Mouse (Mus musculus) G1E (cell line): Measurements from ENCODE around the gene Tulp2. TPM values are rescaled to one million over a fixed set of nuclear protein-coding genes. Genes with fewer than 3 reads are reported as not detected.
A peak's percentile ranks its signal among the peaks of the same experiment; 100 is the strongest.

Source experiments
- ATAC-seq: 2 replicates; pipeline ENCODE4 v1.8.0; 2016; ENCODE audit warnings: mild to moderate bottlenecking; ENCODE audit not compliant: insufficient number of reproducible peaks, poor library complexity, low FRiP score, severe bottlenecking; ENCODE audit errors: extremely low read depth
- DNase-seq: peaks from one replicate; pipeline ENCODE4 v3.0.0; 2012; ENCODE audit warnings: low spot score
- H3K27me3 ChIP-seq: 2 replicates; pipeline ENCODE4 v1.6.1; 2012; ENCODE audit warnings: mild to moderate bottlenecking, low read length, inconsistent platforms; ENCODE audit not compliant: insufficient read depth
- H3K36me3 ChIP-seq: replicated peaks from 2 replicates; pipeline ENCODE3; 2012; ENCODE audit warnings: mild to moderate bottlenecking, inconsistent platforms
- H3K4me1 ChIP-seq: 2 replicates; pipeline ENCODE4 v1.6.1; 2012; ENCODE audit warnings: low read depth, low read length, inconsistent platforms, mixed read lengths; ENCODE audit not compliant: insufficient read depth
- H3K4me3 ChIP-seq: 2 replicates; pipeline ENCODE4 v1.5.1; 2012; ENCODE audit warnings: low read depth, mild to moderate bottlenecking, inconsistent platforms, low read length, moderate library complexity, mixed read lengths
- H3K9me3 ChIP-seq: replicated peaks from 2 replicates; pipeline ENCODE4 v1.6.1; 2012; ENCODE audit warnings: inconsistent platforms
- CTCF ChIP-seq: IDR thresholded peaks from 2 replicates; pipeline ENCODE4 v1.5.1; 2012; ENCODE audit warnings: low read depth, low read length, inconsistent platforms, mixed read lengths
- GATA1 ChIP-seq: IDR thresholded peaks from 2 replicates; pipeline ENCODE4 v1.6.1; 2012; ENCODE audit warnings: borderline replicate concordance, low read length, inconsistent platforms, mixed read lengths
- GATA2 ChIP-seq: IDR thresholded peaks from 2 replicates; pipeline ENCODE4 v1.6.1; 2012; ENCODE audit warnings: low read depth, low read length, inconsistent platforms, borderline replicate concordance
- POLR2AphosphoS5 ChIP-seq: IDR thresholded peaks from 2 replicates; pipeline ENCODE4 v1.6.1; 2012; ENCODE audit warnings: low read depth, low read length, inconsistent platforms; ENCODE audit not compliant: insufficient replicate concordance
- TAL1 ChIP-seq: conservative IDR thresholded peaks from 2 replicates; pipeline ENCODE4 v1.6.1; 2012; ENCODE audit warnings: low read depth, low read length, inconsistent platforms, mixed read lengths
- polyA plus RNA-seq: library from polyadenylated mRNA; stranded (reverse); fragments of >175 nt; gene quantifications from 2 replicates; pipeline ENCODE4 v1.2.3, GENCODE M21; 2012
- total RNA-seq, 2 experiments: library from RNA; stranded (forward) in 1 of 2; stranded (reverse) in 1 of 2; fragments of 200-1000 nt in 1 of 2; fragments of >200 nt in 1 of 2; fragmentation: Nextera tagmentation in 1 of 2; gene quantifications; 2 replicates each; pipeline ENCODE4 v1.2.3; 2014 to 2017

Gene Tulp2
- total and polyA plus RNA-seq, 3 experiments = 0.49 to 1.7 (median 0.98) TPM

DNA sequence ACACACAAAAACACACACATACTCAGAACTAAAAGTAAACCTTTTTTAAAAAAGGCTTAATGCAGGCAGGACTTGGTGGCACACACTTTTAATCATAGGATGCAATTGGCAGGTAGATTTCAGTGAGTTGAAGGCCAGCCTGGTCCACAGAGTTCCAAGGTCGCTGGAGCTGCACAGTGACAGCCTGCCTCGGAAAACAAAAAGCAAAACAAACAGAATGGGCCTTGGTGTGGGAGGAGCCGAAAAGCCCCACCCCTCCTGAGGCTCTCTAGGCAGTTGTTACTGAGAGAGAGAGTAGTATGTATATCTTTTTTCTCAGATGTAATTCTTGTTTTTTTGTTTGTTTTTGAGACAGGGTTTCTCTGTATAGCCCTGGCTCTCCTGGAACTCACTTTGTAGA lies 9.6 kb downstream of the Tulp2 start:
- H3K36me3 ChIP-seq = peaks cover 50% of the 10 kb centered on the region
- peaks cover 85% of the 10 kb centered on the region for H3K4me1 ChIP-seq
- TF ChIP-seq POLR2AphosphoS5 (no peak), TAL1 (no peak), GATA1 (no peak), GATA2 (no peak), CTCF (no peak)
- no peaks in the 10 kb centered on the region for H3K9me3 ChIP-seq
- H3K4me3 ChIP-seq = peak overlapping the region; percentile 47; the same call in 1 of the 2 replicates
- no peaks in the 10 kb centered on the region for H3K27me3 ChIP-seq
- DNase-seq = no peak
- no peak for ATAC-seq

DNA sequence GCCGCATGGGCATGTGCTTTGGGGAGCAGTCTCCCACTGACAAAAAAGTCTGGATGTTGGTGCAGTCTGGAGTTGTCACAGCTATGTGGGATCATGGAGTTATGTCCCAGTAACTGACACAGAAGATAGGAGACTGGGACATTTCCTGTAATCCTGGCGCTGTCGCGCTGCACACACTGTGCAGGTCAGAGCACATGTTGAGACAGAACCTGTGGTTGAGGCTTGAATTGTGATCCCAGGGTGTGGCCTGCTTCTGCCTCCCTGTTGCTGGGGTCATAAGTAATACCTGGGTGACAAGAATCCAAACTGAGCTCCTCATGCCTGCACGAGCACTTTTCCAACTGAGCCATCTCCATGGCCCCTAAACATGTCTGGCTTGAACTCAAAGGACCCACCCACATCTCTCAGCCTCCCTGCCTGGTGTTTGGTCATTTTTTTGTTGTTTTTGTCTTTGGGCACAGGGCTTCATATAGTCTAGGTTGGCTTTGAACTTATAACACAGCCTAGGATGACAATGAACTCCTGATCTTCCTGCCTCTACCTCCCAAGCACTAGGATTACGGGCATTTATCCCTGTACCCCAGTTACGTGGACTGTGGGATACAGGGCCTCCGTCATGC lies 10.7 kb downstream of the Tulp2 start:
- DNase-seq (no peak), ATAC-seq (no peak)
- Histone ChIP-seq H3K4me1 (peaks cover 75% of the 10 kb centered on the region), H3K36me3 (peaks cover 56% of the 10 kb centered on the region), H3K27me3 (no peaks in the 10 kb centered on the region), H3K4me3 (no peak overlapping the region), H3K9me3 (no peaks in the 10 kb centered on the region)
- TF ChIP-seq POLR2AphosphoS5 (no peak), GATA2 (no peak), TAL1 (no peak), CTCF (no peak), GATA1 (no peak)

DNA sequence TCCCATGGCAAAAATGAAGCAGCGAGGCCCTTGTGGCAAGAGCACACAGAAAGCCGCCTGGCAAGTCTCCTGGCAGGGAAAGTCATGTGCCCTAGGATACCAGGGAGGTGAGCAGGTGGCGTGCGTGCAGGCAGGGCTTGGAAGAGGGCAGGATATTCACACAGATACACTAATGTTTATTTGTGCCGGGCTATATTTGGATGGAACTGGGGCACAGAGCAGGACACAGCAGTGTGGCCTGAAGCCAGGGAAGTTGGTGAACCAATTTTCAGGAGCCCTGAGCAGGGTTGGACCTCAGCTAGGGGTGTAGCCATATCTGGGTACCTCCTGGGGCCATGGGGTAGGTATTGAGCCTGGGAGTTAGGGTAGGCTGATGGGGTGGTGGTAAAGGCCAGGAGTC lies 11.3 kb downstream of the Tulp2 start:
- DNase-seq (no peak), ATAC-seq (no peak)
- Histone ChIP-seq H3K36me3 (peaks cover 62% of the 10 kb centered on the region), H3K9me3 (no peaks in the 10 kb centered on the region), H3K27me3 (no peaks in the 10 kb centered on the region), H3K4me3 (no peak overlapping the region), H3K4me1 (peaks cover 69% of the 10 kb centered on the region)
- TF ChIP-seq TAL1 = no peak
- no peak for TF ChIP-seq CTCF
- TF ChIP-seq GATA1 = no peak
- TF ChIP-seq POLR2AphosphoS5 = no peak
- TF ChIP-seq GATA2 = no peak

DNA sequence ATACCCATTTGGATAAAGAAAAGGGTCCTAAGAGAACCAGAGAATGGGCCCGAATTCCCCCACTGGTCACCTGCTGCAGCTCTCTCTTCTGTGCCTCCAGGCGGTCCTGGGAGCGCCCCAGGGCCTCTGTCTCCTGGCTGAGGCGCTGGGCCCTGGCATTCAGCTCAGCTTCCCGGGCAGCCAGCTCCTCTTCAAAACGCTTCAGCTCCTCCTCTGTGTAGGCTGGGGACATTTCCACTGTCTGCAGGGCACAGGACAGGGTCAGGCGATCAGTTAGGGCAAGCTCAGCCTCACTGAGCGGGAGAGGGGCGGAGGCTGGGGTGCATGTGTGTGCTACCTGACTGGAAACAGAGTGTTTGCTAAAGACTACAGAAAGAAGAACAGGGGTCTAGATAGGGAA lies 12.9 kb downstream of the Tulp2 start:
- DNase-seq (no peak), ATAC-seq (no peak)
- Histone ChIP-seq H3K4me1 (peaks cover 56% of the 10 kb centered on the region), H3K36me3 (peaks cover 78% of the 10 kb centered on the region), H3K27me3 (no peaks in the 10 kb centered on the region), H3K4me3 (no peak overlapping the region), H3K9me3 (no peaks in the 10 kb centered on the region)
- no peak for TF ChIP-seq GATA1
- no peak for TF ChIP-seq CTCF
- TF ChIP-seq POLR2AphosphoS5 = no peak
- TF ChIP-seq GATA2 = no peak
- TF ChIP-seq TAL1 = no peak

DNA sequence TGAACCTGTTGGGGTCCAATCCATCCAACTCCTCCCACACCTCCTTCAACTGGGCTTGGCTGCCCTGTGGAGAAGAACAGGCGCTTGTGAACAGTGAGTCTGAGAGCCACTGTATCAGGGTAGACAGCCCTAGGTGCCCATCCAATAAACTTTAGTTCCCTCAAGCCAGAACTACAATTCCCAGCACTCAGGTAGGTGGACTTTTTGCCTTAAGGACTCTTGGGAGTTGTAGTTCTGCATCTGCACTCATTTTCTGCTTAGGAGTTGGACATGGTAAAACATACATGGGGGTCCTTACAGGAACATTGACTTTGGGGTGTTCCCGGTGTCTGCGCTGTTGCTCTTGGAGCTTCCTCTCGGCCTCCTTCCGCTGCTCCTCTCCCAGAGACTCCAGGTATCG lies 16.8 kb downstream of the Tulp2 start:
- no peaks in the 10 kb centered on the region for H3K9me3 ChIP-seq
- no peak for DNase-seq
- no peak overlapping the region for H3K4me3 ChIP-seq
- H3K4me1 ChIP-seq = peaks cover 31% of the 10 kb centered on the region
- H3K27me3 ChIP-seq = no peaks in the 10 kb centered on the region
- H3K36me3 ChIP-seq = peaks cover 99% of the 10 kb centered on the region
- no peak for TF ChIP-seq GATA2
- no peak for TF ChIP-seq POLR2AphosphoS5
- TF ChIP-seq GATA1 = no peak
- TF ChIP-seq TAL1 = no peak
- TF ChIP-seq CTCF = no peak
- ATAC-seq = no peak

DNA sequence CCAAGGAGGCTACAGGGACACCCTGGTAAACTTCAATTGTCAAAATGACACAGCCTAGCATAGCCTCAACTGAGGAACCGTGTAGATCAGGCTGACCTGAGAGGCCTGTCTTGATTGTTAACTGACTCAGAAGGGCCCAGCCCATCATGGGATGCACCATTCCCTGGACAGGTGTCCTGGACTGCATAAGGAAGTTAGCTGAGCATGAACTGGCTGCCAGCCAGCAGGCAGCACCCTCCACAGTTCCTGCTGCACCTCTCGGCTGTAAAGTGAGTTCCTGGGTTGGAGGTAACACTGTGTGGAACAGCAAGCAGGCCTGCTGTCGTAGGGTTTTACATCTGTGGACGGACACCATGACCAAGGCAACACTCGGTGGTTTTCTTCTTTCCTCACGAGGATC lies 25.9 kb downstream of the Tulp2 start:
- ATAC-seq = no peak
- H3K4me3 ChIP-seq = peak overlapping the region; percentile 28; the same call in 1 of the 2 replicates

More for the DNA sequence above, 25.9 kb downstream of the Tulp2 start:
- TF ChIP-seq TAL1 (no peak), GATA2 (no peak), CTCF (no peak), GATA1 (no peak), POLR2AphosphoS5 (no peak)
- Histone ChIP-seq H3K36me3 (peaks cover 57% of the 10 kb centered on the region), H3K4me1 (peaks cover 52% of the 10 kb centered on the region), H3K9me3 (no peaks in the 10 kb centered on the region), H3K27me3 (no peaks in the 10 kb centered on the region)
- DNase-seq = no peak
